Mouse (Mus musculus) cortical plate, adult 2 months (tissue): ENCODE measurements around the gene Sun5.

ENCODE experiments used
- CTCF ChIP-seq: fragments of 200-500 bp; IDR thresholded peaks from 2 replicates; pipeline ENCODE4 v1.5.1; 2011; ENCODE audit warnings: mild to moderate bottlenecking, control low read depth, low read length; ENCODE audit not compliant: insufficient read depth; ENCODE audit errors: extremely low read depth
- POLR2A ChIP-seq: fragments of 200-500 bp; IDR thresholded peaks from 2 replicates; pipeline ENCODE4 v1.6.1; 2011; ENCODE audit warnings: mild to moderate bottlenecking, low read length, control low read depth; ENCODE audit not compliant: insufficient read depth; ENCODE audit errors: extremely low read depth

DNA sequence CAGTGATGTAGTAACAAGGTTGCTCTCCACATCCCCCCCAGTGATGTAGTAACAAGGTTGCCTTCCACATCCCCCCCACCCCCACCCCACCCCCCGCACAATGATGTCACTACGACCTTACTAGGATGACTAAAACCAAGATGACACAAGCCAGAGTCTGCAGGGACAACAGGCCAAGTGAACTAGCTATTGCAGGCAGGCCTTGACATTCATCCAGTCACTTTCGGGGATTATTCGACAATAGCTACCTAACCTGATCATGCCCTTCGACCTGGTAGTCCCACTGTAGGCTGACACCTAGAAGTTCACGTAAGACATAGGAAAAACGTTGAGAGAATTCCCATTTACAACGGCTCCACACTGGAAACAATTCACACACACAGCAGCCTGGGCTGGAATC is 37.6 kb downstream of the Sun5 start:
- TF ChIP-seq POLR2A (no peak), CTCF (no peak)
